Mouse (Mus musculus) liver, adult 2 months (tissue): ENCODE data around the gene 2810408A11Rik. TPM values are rescaled to one million over a fixed set of nuclear protein-coding genes. Genes with fewer than 3 reads are reported as not detected.

ENCODE experiments used
- DNase-seq: peaks from one replicate; pipeline ENCODE4 v3.0.0-alpha.2; 2011; ENCODE audit warnings: low read depth, low spot score; ENCODE audit errors: extremely low read depth
- H3K27ac ChIP-seq: fragments of 200-500 bp; replicated peaks from 2 replicates; pipeline ENCODE4 v1.5.1; 2012; ENCODE audit warnings: low read depth, mild to moderate bottlenecking, control low read depth, inconsistent platforms, low read length; ENCODE audit not compliant: insufficient read depth
- H3K27me3 ChIP-seq: fragments of 200-500 bp; 2 replicates; pipeline ENCODE4 v1.6.1; 2012; ENCODE audit warnings: mild to moderate bottlenecking, moderate library complexity, low read length, inconsistent platforms; ENCODE audit not compliant: control insufficient read depth, insufficient read depth
- H3K36me3 ChIP-seq: fragments of 200-500 bp; 2 replicates; pipeline ENCODE4 v1.6.1; 2012; ENCODE audit warnings: low read length, inconsistent platforms; ENCODE audit not compliant: control insufficient read depth, insufficient read depth
- H3K4me1 ChIP-seq: fragments of 200-500 bp; 2 replicates; pipeline ENCODE4 v1.6.1; 2011; ENCODE audit warnings: low read length; ENCODE audit not compliant: control insufficient read depth, insufficient read depth
- H3K4me3 ChIP-seq: fragments of 200-500 bp; 2 replicates; pipeline ENCODE4 v1.5.1; 2011; ENCODE audit warnings: low read depth, mild to moderate bottlenecking, control low read depth, low read length, moderate library complexity; ENCODE audit not compliant: insufficient read depth
- H3K79me2 ChIP-seq: fragments of 200-500 bp; 2 replicates; pipeline ENCODE4 v1.6.1; 2012; ENCODE audit warnings: inconsistent platforms, mild to moderate bottlenecking, low read length, moderate library complexity; ENCODE audit not compliant: control insufficient read depth, insufficient read depth
- H3K9ac ChIP-seq: fragments of 200-500 bp; 2 replicates; pipeline ENCODE4 v1.6.1; 2012; ENCODE audit warnings: low read depth, mild to moderate bottlenecking, control low read depth, inconsistent platforms, low read length
- CTCF ChIP-seq: fragments of 200-500 bp; IDR thresholded peaks from 2 replicates; pipeline ENCODE4 v1.5.1; 2011; ENCODE audit warnings: low read depth, low read length, control low read depth
- POLR2A ChIP-seq: fragments of 200-500 bp; IDR thresholded peaks from 2 replicates; pipeline ENCODE4 v1.6.1; 2011; ENCODE audit warnings: low read length, control low read depth; ENCODE audit not compliant: insufficient read depth; ENCODE audit errors: extremely low read depth
- WGBS: fragments of 180-500 bp; shearing (Covaris S2); methylation state at CpG from one replicate; pipeline ENCODE4 v1.1.7; 2018; 5-methylcytosine and 5-hydroxymethylcytosine counted together
- polyA plus RNA-seq: library from polyadenylated mRNA; depleted of rRNA; stranded (reverse); fragments of >200 nt; gene quantifications from 2 replicates; pipeline ENCODE4 v1.2.3, GENCODE M21; 2012
- total RNA-seq: library from RNA; depleted of rRNA; stranded (reverse); fragments of >200 nt; gene quantifications from 2 replicates; pipeline ENCODE4 v1.2.3, GENCODE M21; 2014

Gene 2810408A11Rik
- total and polyA plus RNA-seq, 2 experiments: 0.06 to 0.18 TPM

GRCm38 (mm10) chr11:69858113-69858998, 42.4 kb downstream of the 2810408A11Rik start, which contains the start of gene Tnk1:
TSS of gene Tnk1 (minus strand) at chr11:69858730.
- Histone ChIP-seq H3K27me3 (no peaks in the 10 kb centered on the region), H3K9ac (no peak within 1 kb of the TSS), H3K36me3 (no peaks in the 10 kb centered on the region), H3K4me3 (no peak within 1 kb of the TSS), H3K4me1 (no peaks in the 10 kb centered on the region), H3K27ac (no peak within 1 kb of the TSS), H3K79me2 (no peaks in the 10 kb centered on the region)
- no peak for DNase-seq
- 54% methylated on average over 30 of the region's 30 CpGs for WGBS
- TF ChIP-seq CTCF: no peak
- TF ChIP-seq POLR2A: no peak

- H3K27me3 ChIP-seq: no peaks in the 10 kb centered on the region
- 52% methylated on average over 16 of the region's 16 CpGs for WGBS
- no peak for DNase-seq
- H3K9ac ChIP-seq: no peak overlapping the region
- H3K79me2 ChIP-seq: no peaks in the 10 kb centered on the region
- TF ChIP-seq CTCF: peak; percentile 51
- TF ChIP-seq POLR2A: no peak
- no peak overlapping the region for H3K27ac ChIP-seq
- no peak overlapping the region for H3K4me3 ChIP-seq
- H3K36me3 ChIP-seq: no peaks in the 10 kb centered on the region; the same call in 1 of the 2 replicates
- H3K4me1 ChIP-seq: no peaks in the 10 kb centered on the region
These were observed 45.4 kb downstream of the 2810408A11Rik start for GRCm38 (mm10) chr11:69855347-69855746.

- no peak overlapping the region for H3K4me3 ChIP-seq
- no peaks in the 10 kb centered on the region for H3K27me3 ChIP-seq
- DNase-seq: no peak
- H3K9ac ChIP-seq: no peak overlapping the region
- H3K79me2 ChIP-seq: no peaks in the 10 kb centered on the region
- TF ChIP-seq POLR2A: no peak
- no peak for TF ChIP-seq CTCF
- no peaks in the 10 kb centered on the region for H3K4me1 ChIP-seq
- H3K27ac ChIP-seq: no peak overlapping the region
- H3K36me3 ChIP-seq: no peaks in the 10 kb centered on the region; the same call in 1 of the 2 replicates
- WGBS: 81% methylated on average over 10 of the region's 10 CpGs
These were observed 46.1 kb downstream of the 2810408A11Rik start for GRCm38 (mm10) chr11:69854680-69855079.

- Histone ChIP-seq H3K4me1 (no peaks in the 10 kb centered on the region), H3K4me3 (no peak overlapping the region), H3K27ac (no peak overlapping the region), H3K27me3 (no peaks in the 10 kb centered on the region), H3K36me3 (no peaks in the 10 kb centered on the region; the same call in 1 of the 2 replicates), H3K79me2 (no peaks in the 10 kb centered on the region), H3K9ac (no peak overlapping the region)
- WGBS: 52% methylated on average over 7 of the region's 7 CpGs
- TF ChIP-seq CTCF (no peak), POLR2A (no peak)
- peak; percentile 25 for DNase-seq
These were observed 46.8 kb downstream of the 2810408A11Rik start for GRCm38 (mm10) chr11:69853994-69854393.

- Histone ChIP-seq H3K4me3 (no peak overlapping the region), H3K27ac (no peak overlapping the region), H3K36me3 (no peaks in the 10 kb centered on the region; the same call in 1 of the 2 replicates), H3K9ac (no peak overlapping the region), H3K79me2 (no peaks in the 10 kb centered on the region), H3K4me1 (0 out of 2 replicates have a peak, but pooled peaks cover 3% of the 10 kb centered on the region), H3K27me3 (no peaks in the 10 kb centered on the region)
- no peak for DNase-seq
- WGBS: 77% methylated on average over 8 of the region's 8 CpGs
- no peak for TF ChIP-seq POLR2A
These were observed 50.0 kb downstream of the 2810408A11Rik start for GRCm38 (mm10) chr11:69850754-69851153.

- no peak overlapping the region for H3K9ac ChIP-seq
- H3K27ac ChIP-seq: no peak overlapping the region
- DNase-seq: no peak
- no peaks in the 10 kb centered on the region for H3K79me2 ChIP-seq
- H3K4me1 ChIP-seq: peaks cover 8% of the 10 kb centered on the region
- H3K27me3 ChIP-seq: no peaks in the 10 kb centered on the region
- no peak overlapping the region for H3K4me3 ChIP-seq
- no peak for TF ChIP-seq POLR2A
- TF ChIP-seq CTCF: no peak
- no peaks in the 10 kb centered on the region; the same call in 1 of the 2 replicates for H3K36me3 ChIP-seq
- 87% methylated on average over 15 of the region's 15 CpGs for WGBS
These were observed 50.9 kb downstream of the 2810408A11Rik start for GRCm38 (mm10) chr11:69849884-69850283.
